Mouse (Mus musculus) midbrain, postnatal 0 days (tissue): ENCODE measurements around the gene Car3. TPM values are rescaled to one million over a fixed set of nuclear protein-coding genes. Genes with fewer than 3 reads are reported as not detected.

ENCODE experiments used
- ATAC-seq: fragments of 200-750 bp; cut with Nextera tagmentation; 2 replicates; pipeline ENCODE4 v1.8.0; 2017; ENCODE audit warnings: moderate number of reproducible peaks, mild to moderate bottlenecking, moderate TSS enrichment, moderate library complexity; ENCODE audit not compliant: low FRiP score
- DNase-seq: peaks from one replicate; pipeline ENCODE4 v3.0.0-alpha.2; 2015; ENCODE audit warnings: low spot score
- H3K27ac ChIP-seq: fragments of 300-500 bp; sonication (generic); 2 replicates; pipeline ENCODE4 v1.5.1; 2014; ENCODE audit warnings: low read depth, mild to moderate bottlenecking, low read length, mixed read lengths
- H3K27me3 ChIP-seq: fragments of 300-500 bp; sonication (generic); 2 replicates; pipeline ENCODE4 v1.6.1; 2014; ENCODE audit warnings: low read length, control low read depth, mixed read lengths; ENCODE audit not compliant: insufficient read depth
- H3K36me3 ChIP-seq: fragments of 300-500 bp; sonication (generic); 2 replicates; pipeline ENCODE4 v1.6.1; 2014; ENCODE audit warnings: low read length, control low read depth, mixed read lengths; ENCODE audit not compliant: insufficient read depth
- H3K4me1 ChIP-seq: fragments of 300-500 bp; sonication (generic); 2 replicates; pipeline ENCODE4 v1.6.1; 2014; ENCODE audit warnings: mild to moderate bottlenecking, control low read depth, antibody characterized with exemption, low read length, mixed read lengths; ENCODE audit not compliant: insufficient read depth
- H3K4me2 ChIP-seq: fragments of 300-500 bp; sonication (generic); 2 replicates; pipeline ENCODE4 v1.6.1; 2014; ENCODE audit warnings: low read depth, mild to moderate bottlenecking, low read length, mixed read lengths; ENCODE audit not compliant: poor library complexity, severe bottlenecking
- H3K4me3 ChIP-seq: fragments of 300-500 bp; sonication (generic); 2 replicates; pipeline ENCODE4 v1.5.1; 2014; ENCODE audit warnings: low read depth, mild to moderate bottlenecking, low read length, moderate library complexity
- H3K9ac ChIP-seq: fragments of 300-500 bp; sonication (generic); replicated peaks from 2 replicates; pipeline ENCODE4 v1.6.1; 2014; ENCODE audit warnings: mild to moderate bottlenecking, low read length, moderate library complexity, mixed read lengths; ENCODE audit not compliant: poor library complexity, severe bottlenecking
- H3K9me3 ChIP-seq: fragments of 300-500 bp; sonication (generic); 2 replicates; pipeline ENCODE4 v1.6.1; 2016; ENCODE audit warnings: low read length, control low read depth
- CTCF ChIP-seq: IDR thresholded peaks from 2 replicates; pipeline ENCODE4 v1.5.1; 2016; ENCODE audit warnings: antibody characterized with exemption, mild to moderate bottlenecking
- WGBS: fragments of 180-500 bp; shearing (Covaris S2); extraction: QIAGEN DNeasy Blood & Tissue Kit; methylation state at CpG from one replicate; pipeline ENCODE4 v1.1.7; 2014; 5-methylcytosine and 5-hydroxymethylcytosine counted together
- polyA plus RNA-seq: library from polyadenylated mRNA; unstranded; fragments of >200 nt; fragmentation: Nextera tagmentation; extraction: Ambion mirVana; gene quantifications from 2 replicates; pipeline ENCODE4 v1.2.1, GENCODE M21; 2015
- total RNA-seq: library from RNA; depleted of rRNA; stranded (reverse); fragments of >200 nt; gene quantifications from 2 replicates; pipeline ENCODE4 v1.2.3, GENCODE M21; 2014

Car3 gene
- total and polyA plus RNA-seq, 2 experiments from 2014 or later = 0.99 to 2.5 TPM

DNA sequence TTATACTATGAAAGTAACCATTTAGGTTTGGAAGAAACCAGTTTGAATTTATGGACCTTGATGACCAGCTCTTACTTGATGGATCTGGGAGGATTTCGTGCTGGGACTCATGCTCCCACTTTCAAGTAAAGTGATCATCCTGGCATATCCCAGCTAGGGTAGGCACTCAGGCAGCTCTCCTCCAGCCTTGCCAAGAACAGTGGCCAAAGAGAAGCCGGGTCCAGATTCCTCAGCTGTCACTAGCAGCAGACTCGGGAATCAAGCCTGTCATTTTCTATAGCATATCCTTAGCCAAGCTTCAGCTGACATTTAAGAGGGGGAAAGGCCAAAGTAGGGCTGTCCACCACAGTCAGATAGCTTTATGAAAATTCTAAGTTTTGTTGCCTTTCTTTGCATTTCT, 3.0 kb upstream of the Car3 start:
- Histone ChIP-seq H3K27ac (no peak overlapping the region), H3K27me3 (no peaks in the 10 kb centered on the region), H3K4me2 (no peak overlapping the region), H3K36me3 (no peaks in the 10 kb centered on the region), H3K4me3 (no peak overlapping the region), H3K9ac (no peak overlapping the region), H3K9me3 (no peaks in the 10 kb centered on the region), H3K4me1 (no peaks in the 10 kb centered on the region)
- no peak for TF ChIP-seq CTCF
- DNase-seq = peak; percentile 11
- no peak for ATAC-seq
- WGBS = 67% methylated on average over 3 of the region's 3 CpGs

DNA sequence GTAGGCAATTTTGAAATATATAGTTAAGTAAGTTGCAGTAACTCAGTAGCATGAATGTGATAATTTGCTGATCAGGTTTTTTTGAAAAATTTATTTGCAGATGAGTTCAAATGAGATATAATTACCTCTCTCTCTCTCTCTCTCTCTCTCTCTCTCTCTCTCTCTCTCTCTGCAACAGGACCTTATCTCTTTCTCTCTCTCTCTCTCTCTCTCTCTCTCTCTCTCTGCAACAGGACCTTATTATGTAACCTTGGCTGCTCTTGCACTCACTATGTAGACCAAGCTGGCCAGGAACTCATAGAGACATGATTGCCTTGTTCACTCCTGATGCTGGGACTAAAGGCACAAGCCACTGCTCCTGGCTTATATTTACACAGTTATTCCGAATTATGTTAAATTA, 2.1 kb upstream of the Car3 start:
- Histone ChIP-seq H3K27me3 (no peaks in the 10 kb centered on the region), H3K9ac (no peak overlapping the region), H3K27ac (no peak overlapping the region), H3K36me3 (no peaks in the 10 kb centered on the region), H3K9me3 (no peaks in the 10 kb centered on the region), H3K4me3 (no peak overlapping the region), H3K4me2 (no peak overlapping the region), H3K4me1 (no peaks in the 10 kb centered on the region)
- 93% methylated on average over 1 of the region's 1 CpGs for WGBS
- TF ChIP-seq CTCF = no peak
- DNase-seq (no peak), ATAC-seq (no peak)

DNA sequence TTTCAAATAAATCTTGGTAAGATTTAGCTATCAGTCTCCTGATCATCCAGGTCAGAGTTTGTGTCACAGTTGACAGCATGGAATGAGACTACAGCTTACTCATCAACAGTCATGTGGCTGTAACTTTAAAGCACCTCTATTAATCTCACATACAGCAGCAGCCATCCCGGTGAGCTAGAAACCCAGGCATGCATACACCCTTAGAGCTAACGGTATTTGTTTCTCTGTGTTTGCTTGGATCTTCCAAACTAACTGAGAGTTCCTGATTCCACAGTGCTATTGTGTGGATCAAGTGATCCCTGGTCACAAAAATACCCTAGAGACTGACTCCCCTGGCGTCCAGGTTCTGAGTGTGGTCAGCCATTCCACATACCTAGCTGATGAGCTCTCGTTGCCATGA, 1.5 kb upstream of the Car3 start:
- H3K27me3 ChIP-seq = no peaks in the 10 kb centered on the region
- peak; percentile 2 for DNase-seq
- peak overlapping the region; percentile 34; the same call in 1 of the 2 replicates for H3K4me3 ChIP-seq
- WGBS = 9% methylated on average over 4 of the region's 4 CpGs
- H3K36me3 ChIP-seq = no peaks in the 10 kb centered on the region
- H3K4me2 ChIP-seq = peak overlapping the region; percentile 52
- H3K9me3 ChIP-seq = no peaks in the 10 kb centered on the region
- ATAC-seq = no peak
- H3K27ac ChIP-seq = no peak overlapping the region
- H3K4me1 ChIP-seq = no peaks in the 10 kb centered on the region
- no peak overlapping the region for H3K9ac ChIP-seq
- TF ChIP-seq CTCF = no peak

- Histone ChIP-seq H3K9ac (0 out of 2 replicates have a peak overlapping the region, but pooled peaks have one; percentile 65), H3K9me3 (no peaks in the 10 kb centered on the region), H3K27me3 (no peaks in the 10 kb centered on the region), H3K36me3 (no peaks in the 10 kb centered on the region), H3K4me3 (peak overlapping the region; percentile 34), H3K4me2 (peak overlapping the region; percentile 52), H3K27ac (no peak overlapping the region), H3K4me1 (no peaks in the 10 kb centered on the region)
- ATAC-seq (peak; percentile 75), DNase-seq (no peak)
- WGBS = under 1% methylated on average over 9 of the region's 9 CpGs
- TF ChIP-seq CTCF = no peak
Observed at GRCm38 (mm10) chr3:14862654-14863021, 674 bp upstream of the Car3 start.

GRCm38 (mm10) chr3:14863922-14864321, 610 bp downstream of the Car3 start:
- no peaks in the 10 kb centered on the region for H3K27me3 ChIP-seq
- DNase-seq (no peak), ATAC-seq (no peak)
- TF ChIP-seq CTCF = no peak
- H3K4me1 ChIP-seq = no peaks in the 10 kb centered on the region
- no peak overlapping the region for H3K9ac ChIP-seq
- no peak overlapping the region for H3K4me3 ChIP-seq
- 91% methylated on average over 2 of the region's 2 CpGs for WGBS
- no peaks in the 10 kb centered on the region for H3K9me3 ChIP-seq
- no peak overlapping the region for H3K27ac ChIP-seq
- no peak overlapping the region for H3K4me2 ChIP-seq
- no peaks in the 10 kb centered on the region for H3K36me3 ChIP-seq

- no peak overlapping the region for H3K4me2 ChIP-seq
- no peak overlapping the region for H3K9ac ChIP-seq
- no peak for DNase-seq
- WGBS = 65% methylated on average over 2 of the region's 2 CpGs
- no peaks in the 10 kb centered on the region for H3K4me1 ChIP-seq
- H3K36me3 ChIP-seq = no peaks in the 10 kb centered on the region
- ATAC-seq = no peak
- H3K9me3 ChIP-seq = no peaks in the 10 kb centered on the region
- H3K4me3 ChIP-seq = no peak overlapping the region
- no peak for TF ChIP-seq CTCF
- no peak overlapping the region for H3K27ac ChIP-seq
- H3K27me3 ChIP-seq = no peaks in the 10 kb centered on the region
Observed at GRCm38 (mm10) chr3:14865941-14866340, 2.6 kb downstream of the Car3 start.
